Mouse (Mus musculus) embryo, embryonic 9.5 days (tissue): ENCODE measurements around the gene Lmod1.

Experiments used
- DNase-seq: peaks from one replicate; pipeline ENCODE4 v3.0.0-alpha.2; 2017; ENCODE audit errors: extremely low spot score

Lmod1 gene

DNA sequence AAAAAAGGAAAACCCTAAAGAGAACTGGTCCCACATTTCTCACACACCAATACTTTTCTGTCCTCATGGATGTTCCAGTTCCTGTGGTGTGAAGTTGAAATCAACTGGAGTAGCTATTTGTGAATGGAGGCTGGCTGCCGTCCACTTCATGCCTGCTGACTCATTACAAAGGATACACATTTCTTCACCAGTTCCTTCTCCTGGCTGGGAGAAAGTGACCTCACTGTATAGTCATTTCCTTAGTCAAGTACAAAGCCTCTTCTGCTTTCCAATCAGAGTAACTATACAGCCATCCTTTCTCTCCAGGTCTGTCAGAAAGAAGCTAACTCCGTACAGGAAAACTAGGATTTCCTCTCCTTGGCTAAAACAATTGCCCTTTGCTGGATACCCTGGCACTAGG lies 86.4 kb downstream of the Lmod1 start:
- no peak for DNase-seq

DNA sequence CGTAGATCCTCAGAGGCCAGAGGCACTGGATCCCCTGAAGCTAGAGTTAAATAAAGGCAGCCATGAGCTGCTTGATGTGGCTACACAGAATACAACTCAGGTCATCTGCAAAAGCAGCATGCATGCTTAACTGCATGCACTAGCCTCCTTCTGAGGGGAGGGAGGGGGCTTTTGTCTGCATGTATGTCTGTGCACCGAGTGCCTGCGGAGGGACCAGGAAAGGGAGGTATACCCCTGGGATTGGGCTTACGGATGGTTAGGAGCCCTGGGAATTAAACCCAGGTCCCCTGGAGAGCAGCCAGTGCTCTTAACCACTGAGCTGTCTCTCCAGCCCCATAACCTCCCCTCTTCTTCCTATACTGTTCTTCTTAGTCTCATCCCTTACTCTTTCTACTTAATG lies 87.5 kb downstream of the Lmod1 start:
- DNase-seq: no peak

DNA sequence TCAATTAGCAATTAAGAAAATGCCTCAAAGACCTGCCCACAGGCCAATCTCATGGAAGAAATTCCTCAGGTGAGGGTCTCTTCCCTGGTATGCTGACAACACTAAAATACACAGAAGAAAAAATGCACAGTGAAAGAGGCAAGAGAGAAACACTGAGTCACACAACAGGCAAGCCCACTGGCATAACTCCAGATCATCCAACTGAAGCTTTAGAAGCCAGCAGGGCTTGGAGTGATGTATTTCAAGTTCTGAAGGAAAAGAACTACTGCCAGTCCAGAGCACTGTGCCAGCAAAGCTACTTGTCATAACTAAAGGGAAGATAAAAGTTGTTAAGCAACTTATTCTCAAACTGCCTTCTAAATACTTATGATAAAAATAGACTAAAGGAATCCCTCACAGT lies 89.4 kb downstream of the Lmod1 start:
- DNase-seq: no peak
